Mouse (Mus musculus) Muller cell, postnatal 12 days (primary cell): ENCODE measurements around the gene Bdp1.
A peak's percentile ranks its signal among the peaks of the same experiment; 100 is the strongest.
"Not testable (repeated sequence)": the region's sequence is repeated elsewhere in the genome, so short reads cannot be mapped to it uniquely, and the experiment has no call there.

Source experiments
- DNase-seq: peaks from one replicate; pipeline ENCODE4 v3.0.0-alpha.2; 2015; ENCODE audit errors: inconsistent ontology term

Bdp1 gene

DNA sequence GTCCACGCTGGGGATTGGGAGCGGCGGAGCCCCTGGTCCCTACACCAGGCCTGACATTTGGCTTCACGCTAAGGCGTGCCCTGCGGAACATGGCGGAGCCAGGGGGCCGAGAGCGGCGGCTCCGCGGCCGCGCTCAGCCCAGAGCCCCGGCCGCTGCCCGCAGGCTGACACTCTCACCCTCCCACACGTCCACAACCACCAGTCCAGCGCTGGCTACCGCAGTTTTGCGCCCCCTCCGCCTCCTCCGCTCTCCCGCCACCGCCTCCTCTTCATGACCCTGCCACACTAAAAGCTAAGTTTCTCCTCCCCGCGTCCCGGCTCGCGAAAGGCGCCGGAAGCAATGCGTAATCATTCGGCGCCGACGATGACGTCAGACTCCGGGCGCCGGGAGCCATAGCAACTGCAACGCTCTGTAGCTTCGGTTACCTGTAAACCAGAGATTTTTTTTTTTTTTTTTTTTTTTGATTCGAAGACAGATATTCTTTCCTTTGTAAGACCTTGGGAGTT, at the start of gene Bdp1:
Gene Bdp1 (minus strand): TSS at position 323 of the 507 bp plus-strand sequence.
- DNase-seq: peak; percentile 88

- no peak for DNase-seq
These were observed 48.8 kb upstream of the Bdp1 start for GRCm38 (mm10) chr13:100152659-100153058.

DNA sequence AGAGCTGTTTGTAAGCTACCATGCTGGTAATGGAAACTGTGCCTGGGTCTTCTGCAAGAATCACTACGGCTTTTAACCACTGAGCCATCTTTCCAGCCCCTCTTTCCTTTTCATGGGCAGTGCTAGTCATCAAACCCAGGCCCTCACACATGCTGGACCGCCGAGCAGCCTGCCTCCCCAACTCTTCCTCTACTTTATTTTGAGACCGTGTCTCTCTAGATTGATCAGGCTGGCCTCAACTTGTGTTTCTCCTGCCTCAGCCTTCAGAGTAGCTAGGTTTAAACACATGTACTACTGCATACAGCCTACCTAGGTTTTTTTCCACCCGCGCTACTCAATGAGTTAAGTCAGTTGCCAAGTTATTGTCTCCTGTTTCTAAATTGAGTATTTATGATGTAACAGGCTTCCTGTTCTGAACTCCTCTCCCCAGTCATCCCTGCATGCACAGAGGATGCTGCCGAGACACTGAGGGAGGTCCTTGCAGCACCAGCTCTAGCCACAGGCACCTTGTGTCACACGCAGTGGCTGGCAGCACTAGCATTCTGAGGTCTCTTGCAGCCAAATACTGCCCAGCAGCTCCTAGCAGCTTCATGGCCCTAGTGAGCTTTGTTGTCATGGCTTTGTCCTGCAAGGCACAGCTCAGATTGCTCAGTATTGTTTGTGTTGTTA, 37.9 kb upstream of the Bdp1 start:
- DNase-seq: no peak

DNA sequence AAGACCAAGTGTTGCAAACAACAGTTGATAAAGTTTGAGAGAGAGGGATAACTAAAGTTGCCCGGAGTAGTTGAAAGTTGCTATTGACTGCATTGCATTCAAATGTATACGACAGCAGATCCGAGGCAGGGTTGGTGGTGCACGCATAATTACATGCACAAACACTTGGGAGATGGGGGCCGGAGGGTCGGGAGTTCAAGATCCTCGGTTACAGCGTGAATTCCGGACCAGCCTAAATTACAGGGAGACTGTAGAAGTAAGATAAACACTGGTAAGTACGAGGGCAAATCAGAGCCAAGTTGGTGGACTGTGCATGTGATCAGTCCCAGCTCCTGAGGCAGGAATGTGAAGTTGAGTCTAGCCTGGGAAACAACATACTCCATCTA, 21.4 kb upstream of the Bdp1 start:
- no peak for DNase-seq

DNA sequence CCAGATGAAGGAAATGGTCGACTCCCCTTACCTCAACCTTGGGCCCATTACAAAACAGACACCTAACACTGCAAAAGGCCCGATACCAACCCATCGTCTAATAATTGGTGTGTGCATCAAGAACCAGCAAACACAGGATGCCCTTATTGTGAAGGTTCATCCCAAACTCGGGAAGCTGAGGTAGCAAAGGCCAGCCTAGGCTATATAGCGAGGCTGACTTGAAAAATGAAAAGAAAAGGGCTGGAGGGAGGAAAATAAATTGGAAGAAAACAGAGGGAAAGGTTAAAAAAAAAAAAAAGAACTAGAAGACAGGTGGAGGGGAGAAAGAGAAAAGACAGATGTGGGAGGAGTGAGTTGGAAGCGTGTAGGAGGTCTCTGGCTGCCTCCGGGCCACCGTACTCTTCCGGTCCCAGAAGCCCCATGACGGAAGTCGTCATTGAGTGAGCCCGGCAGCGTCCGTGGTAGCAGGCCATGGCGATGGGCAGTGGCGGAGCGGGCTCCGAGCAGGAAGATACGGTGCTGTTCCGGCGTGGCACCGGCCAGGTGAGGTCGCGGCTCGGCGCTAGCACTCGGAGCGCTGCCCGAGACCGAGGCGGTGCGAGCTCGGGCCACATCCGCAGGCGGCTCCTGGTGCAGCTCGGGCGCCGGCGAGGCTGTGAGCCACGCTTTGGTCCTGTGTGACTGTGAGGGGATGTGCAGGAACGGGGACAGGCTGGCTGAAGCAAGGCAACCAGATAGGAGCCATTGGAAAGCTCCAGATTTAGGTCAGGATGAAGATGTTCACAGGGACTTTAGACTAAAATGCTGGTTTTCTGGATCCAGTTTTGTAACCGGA, 20.8 kb upstream of the Bdp1 start, which contains the start of gene Smn1:
Gene Smn1 (plus strand): TSS at position 430 of the 835 bp plus-strand sequence.
- DNase-seq: peak; percentile 92

GRCm38 (mm10) chr13:100123970-100124369, 20.1 kb upstream of the Bdp1 start:
- no peak for DNase-seq

- DNase-seq: no peak
These were observed 8.5 kb upstream of the Bdp1 start for GRCm38 (mm10) chr13:100112218-100112972.

GRCm38 (mm10) chr13:100107652-100108472, 4.0 kb upstream of the Bdp1 start, which contains the start of gene Serf1:
Gene Serf1 (plus strand): TSS chr13:100108012.
- DNase-seq: peak; percentile 88

DNA sequence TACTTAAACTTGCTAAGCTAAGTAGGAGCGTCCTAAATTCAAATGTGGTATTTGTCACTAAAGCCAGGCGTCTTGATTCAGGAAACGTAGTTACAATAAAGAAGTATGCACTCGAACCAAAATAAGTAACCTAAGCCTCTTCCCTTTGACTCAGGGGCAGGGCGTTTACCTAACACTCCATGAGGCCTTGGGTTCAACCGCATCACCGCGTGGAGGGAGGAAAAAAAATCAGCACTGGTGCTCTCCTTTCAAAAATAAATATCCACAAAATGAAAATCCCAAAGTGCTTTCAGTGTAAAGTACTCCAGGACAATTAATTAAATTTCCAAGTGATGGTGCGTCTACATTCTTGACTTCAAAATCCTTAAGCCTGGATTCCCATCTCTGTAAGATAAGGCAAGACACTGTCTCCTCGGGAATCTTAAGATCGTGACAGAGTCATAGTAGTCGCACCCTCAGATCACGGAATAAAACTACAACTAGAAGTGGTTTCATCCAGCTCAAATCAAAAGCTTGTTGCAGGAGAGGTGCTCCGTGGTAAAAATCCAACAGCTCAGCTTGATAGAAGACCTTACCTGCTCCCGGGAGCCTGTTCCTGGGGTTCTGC, 715 bp downstream of the Bdp1 start:
- no peak for DNase-seq

DNA sequence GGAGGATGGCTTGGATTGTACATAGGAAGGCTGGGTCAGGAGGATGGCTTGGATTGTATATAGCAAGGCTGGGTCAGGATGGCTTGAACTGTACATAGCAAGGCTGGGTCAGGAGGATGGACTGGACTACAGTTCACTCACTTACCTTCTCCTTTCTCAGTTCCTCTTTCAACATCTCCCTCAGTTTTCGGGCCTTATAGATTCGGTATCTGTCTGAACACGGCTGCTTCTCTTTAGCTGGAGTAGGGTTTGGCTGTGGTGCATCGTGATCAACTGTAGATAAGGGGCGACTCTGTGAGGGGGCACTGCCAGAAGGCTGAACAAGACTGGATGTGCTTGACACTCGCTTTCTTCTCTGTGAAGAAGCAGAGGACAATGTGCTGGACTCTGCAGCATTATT, 5.1 kb downstream of the Bdp1 start:
- DNase-seq: no peak

- DNase-seq: no peak
These were observed 32.4 kb downstream of the Bdp1 start for GRCm38 (mm10) chr13:100071473-100071872.

DNA sequence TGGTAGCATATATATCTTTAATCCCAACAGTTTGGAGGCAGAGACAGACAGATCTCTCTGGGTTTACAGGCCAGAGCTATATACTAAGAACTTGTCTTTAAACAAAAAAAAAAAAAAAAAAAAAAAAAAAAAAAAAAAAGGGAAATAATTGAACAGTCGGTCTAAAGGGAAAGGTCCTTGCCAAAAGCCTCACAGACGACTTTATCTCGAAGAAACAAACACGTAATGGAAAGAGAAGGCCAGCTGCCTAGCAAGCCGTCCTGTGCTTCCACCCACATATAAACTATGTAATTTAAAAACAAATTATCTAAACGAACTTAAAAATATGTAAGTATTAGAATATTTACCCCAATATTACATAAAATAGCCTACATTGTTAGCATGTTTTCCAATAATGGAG, 36.0 kb downstream of the Bdp1 start:
- no peak for DNase-seq

DNA sequence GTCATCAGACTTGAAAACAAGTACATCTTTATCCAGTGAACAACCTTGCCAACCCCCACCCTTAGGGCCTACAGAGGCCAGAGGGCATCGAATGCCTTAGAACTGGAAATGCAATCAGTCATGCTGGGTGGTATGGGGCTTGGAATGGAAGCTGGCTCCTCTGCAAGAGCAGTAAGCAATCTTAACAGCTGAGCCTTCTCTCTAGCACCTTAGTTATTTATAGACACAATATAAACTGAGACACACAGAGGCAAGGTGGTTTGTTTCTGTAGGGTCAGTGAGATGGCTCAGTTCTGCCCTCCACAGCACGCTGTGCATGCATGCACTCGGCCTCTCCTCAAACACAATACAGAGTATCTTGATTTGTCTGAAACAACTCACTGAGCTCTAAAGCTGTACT, 39.9 kb downstream of the Bdp1 start:
- DNase-seq: no peak

GRCm38 (mm10) chr13:100057738-100058137, 46.1 kb downstream of the Bdp1 start:
- DNase-seq: not testable (repeated sequence)

DNA sequence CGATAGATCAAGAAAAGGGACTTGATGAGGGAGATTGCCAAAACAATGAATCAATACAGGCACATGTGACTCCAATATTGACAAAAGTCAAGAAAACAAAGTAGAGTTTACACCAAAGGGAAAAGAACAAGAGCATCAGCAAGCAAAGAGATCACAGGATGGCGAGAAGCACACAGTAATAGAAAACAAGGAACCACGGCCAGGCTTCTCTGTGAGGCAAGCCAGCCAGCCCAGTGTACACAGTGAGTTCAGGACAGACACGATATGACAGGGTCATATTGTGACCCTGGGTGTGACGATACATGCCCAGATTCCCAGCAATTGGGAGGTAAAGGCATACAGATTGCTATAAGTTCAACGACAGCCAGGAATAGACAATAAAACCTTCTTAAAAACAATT, 77.9 kb downstream of the Bdp1 start:
- no peak for DNase-seq

- DNase-seq: no peak
These were observed 87.0 kb downstream of the Bdp1 start for GRCm38 (mm10) chr13:100016891-100017290.

DNA sequence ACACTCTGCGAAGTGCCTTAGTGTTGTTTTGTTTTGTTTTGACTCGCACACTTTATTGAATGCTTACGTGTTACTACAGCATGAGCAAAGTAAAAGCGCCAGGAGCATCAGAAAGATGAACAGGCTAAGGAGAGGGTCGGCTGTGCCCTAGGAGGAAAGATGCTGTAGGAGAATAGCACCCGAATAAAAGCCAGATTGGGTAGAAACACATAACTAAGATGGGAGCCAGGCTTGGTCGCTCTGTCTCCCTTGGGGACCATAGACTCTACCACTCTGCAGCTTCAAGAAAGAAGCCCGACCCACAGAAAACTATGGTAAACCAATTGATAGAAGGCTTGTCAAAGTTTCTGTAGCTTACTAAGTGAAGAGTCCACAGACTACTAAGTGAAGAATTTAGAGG, 87.9 kb downstream of the Bdp1 start:
- no peak for DNase-seq

GRCm38 (mm10) chr13:100014906-100015895, 88.7 kb downstream of the Bdp1 start, which contains the start of gene Mccc2:
Gene Mccc2 (minus strand): TSS chr13:100015639.
- peak; percentile 94 for DNase-seq

DNA sequence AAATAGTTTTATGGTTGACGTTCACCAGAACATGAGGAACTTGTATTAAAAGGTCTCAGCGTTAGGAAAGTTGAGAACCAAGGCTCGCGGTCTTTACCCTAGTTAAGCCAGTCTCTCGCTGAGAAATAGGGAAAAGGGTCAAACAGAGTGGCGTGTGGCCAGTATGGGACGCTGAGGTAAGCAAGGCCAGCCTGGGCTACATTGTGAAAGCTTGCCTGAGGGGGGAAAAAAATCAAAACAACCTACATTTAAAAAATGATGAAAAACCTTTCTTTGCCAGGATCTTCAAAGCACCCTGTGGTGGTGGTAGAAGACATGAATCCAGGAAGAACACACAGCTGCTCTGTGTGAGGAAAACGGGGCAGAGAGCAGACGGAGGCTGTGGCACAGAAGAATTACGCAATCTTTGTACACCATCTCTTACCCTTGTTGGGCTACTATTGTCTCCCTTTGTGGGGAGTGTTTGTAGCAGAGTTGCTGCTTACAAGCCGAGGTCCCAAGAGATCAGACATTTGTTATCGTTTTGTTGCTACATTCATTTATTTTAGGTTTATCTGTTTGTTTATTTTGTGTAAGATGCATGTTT, 97.9 kb downstream of the Bdp1 start:
- DNase-seq: no peak
